Mouse (Mus musculus): Measurements from ENCODE around the gene Vat1l. TPM values are rescaled to one million over a fixed set of nuclear protein-coding genes. Genes with fewer than 3 reads are reported as not detected.

Vat1l gene
- polyA plus RNA-seq (2015; fragmentation: Nextera tagmentation; extraction: Ambion mirVana), result 0.05 and 0.12 TPM in 2 replicates

DNA sequence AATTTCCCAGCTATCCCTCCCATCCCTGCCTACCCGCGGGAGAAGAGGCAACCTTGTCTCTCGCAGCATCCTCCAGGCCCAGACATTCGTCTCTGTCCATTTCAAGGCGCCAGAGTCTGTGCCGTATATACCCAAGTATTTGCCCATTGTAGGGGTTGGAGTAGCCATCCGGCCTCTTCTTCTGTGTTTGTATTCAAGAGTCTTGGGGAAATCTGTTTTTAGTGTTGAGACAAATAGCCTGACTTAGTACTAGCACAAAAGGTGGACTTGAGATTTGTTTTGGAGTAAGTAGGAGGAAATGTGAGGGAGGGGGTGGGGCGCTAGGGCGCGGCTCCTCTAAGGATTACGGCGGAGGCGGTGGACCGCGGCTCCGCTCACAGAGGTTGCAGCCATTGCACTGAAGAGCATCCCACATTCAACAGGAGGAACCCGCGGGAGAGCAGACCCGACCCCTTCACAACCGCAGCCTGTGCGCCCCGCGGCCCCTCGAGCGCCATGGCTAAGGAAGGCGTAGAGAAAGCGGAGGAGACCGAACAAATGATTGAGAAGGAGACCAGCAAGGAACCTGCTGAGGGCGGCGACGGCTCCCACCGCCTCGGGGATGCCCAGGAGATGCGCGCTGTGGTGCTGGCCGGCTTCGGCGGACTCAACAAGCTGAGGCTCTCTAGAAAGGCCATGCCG is at the start of gene Vat1l:
Gene Vat1l, plus strand, starts transcription at position 392 of the 681 bp plus-strand sequence.
- no peak for DNase-seq (ENCODE audit: low spot score)

DNA sequence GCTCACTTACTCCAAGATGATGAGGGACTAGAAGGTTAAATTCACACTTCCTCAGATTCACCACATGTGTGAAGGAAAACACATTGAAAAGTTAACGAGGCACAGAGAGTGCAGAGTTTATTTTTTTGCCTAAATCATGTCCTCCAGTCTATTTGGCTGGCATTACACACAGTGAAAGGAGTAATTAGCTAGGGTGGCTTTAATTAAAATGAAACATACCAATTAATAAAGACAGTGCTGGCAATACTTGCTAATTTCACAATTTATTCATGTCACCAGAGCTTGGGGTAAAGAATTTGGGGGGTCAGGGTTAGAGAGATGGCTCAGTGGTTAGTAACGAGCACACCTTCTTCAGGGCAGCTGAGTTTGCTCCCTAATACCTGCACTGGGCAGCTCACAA is 46.8 kb upstream of the Vat1l start:
- DNase-seq (ENCODE audit: low spot score), result no peak

DNA sequence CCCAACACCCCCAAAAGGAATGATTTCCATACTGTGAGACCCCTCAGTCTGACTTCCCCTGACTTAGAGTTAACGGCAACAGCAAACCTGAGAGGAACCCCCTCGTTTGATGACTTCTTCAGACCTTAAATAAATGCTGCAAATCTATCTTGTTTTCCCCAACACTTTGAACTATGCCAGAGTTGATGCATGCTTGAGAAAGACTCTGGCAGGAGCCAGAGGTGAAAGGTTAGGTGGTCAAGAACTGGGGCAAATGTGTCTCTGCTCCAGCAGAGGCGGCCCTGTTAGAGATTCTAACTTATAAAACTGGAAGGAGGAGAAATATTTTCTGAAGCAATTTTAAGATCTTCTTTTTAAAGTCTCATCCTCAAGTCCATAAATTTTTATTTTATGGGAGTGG is 45.7 kb upstream of the Vat1l start:
- DNase-seq (ENCODE audit: low spot score), result no peak

DNA sequence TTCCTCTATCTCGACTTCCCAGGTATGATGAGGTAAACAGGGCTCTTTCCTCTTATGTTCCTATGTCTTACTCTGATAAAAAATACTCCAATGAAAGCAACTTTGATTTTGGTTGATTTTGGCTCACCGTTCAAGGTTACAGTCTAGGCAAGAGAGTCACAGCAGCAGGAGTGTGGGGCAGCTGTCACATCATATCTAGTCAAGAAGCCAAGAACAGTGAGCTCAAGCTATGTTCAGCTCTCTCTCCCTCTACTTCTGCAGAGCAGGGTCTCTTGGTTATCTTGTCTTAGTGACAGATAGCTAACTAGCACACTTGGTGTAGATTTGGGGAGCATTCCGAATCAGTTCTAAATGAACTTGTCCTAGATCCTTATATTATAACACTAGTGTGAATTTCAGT is 41.5 kb upstream of the Vat1l start:
- no peak for DNase-seq (ENCODE audit: low spot score)

DNA sequence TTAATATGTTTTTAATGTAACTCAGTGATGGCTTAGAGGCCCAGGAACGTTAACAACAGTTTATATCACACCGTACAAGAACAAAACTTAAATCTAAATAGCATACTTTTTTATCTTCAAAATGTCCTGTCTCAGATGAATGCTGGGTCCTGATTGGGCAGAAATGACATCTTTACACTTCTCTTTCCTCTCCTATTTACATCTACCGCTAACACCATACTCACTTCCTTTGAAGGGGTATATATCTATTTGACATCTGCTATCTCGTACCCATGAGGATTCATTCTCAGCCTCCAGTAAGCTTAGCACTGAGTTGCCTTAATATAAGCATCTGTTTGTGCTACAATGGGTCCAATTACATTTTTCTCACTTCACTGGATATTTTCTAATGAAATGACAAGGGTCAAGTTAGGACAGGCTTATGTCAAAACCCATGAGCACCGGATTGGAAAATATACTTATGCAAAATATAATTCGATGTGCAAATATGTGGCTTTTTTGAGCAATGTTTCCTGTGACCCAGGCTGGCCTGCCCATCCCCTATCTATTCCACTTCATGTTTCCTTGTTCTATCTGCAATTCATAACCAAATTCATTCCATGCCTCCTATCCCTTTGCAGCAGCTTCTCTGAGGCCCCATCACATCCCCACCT is 40.8 kb upstream of the Vat1l start:
- no peak for DNase-seq (ENCODE audit: low spot score)

DNA sequence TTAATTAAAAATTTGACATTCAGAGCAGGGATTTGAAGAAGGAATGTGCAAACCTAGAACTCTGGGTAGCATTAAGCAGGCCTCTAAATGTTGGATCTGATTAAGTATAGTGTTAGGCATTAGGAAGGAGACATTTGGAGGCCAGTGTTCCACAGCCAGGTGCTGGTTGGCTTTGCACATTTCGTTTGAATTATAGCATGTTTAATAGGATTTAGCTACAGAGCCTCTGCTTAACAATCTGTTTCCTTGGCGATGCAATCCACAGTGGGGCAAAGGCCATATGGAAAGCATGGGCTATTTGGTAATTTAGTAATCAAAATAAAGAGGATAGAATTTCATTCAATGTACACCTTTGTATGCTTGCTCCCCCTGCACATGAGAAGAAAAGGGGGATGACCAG is 39.7 kb upstream of the Vat1l start:
- DNase-seq (ENCODE audit: low spot score), result no peak

DNA sequence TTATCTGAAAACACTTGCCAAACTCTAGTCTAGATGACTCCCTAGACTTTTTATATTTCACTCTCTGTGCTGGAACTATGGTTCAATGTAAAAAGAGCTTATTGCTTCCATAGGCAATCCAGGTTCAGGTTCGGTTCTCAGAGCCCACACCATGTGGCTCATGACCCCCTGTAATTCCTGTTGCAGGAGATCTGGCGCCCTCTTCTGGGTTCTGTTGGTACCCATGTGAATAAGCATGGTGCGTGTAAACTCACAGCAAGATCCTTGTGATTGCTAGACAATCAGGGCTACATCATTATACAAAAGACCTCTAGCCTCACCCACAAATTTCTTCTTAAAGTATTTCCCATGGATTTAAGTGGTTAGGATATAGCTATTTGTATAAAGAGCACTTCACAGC is 28.7 kb upstream of the Vat1l start:
- DNase-seq (ENCODE audit: low spot score), result no peak

DNA sequence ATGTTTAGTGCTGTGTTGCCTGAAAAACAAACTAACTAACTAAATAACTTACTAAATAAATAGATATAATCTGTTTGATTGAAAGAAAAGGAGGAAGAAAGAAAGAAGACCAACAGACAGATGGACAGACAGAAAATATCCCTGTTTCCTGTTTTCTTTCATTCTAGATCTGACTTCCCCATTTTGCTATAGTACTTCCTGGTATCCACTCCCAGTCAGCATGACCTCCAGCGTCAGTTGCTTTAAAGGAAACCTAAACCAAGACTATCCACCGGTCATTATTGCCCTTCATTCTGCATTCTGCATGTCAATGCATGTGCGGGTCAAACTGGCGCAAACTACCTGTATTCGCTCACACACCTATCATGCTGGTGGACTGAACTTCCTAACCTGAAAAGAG is 12.1 kb upstream of the Vat1l start:
- no peak for DNase-seq (ENCODE audit: low spot score)

DNA sequence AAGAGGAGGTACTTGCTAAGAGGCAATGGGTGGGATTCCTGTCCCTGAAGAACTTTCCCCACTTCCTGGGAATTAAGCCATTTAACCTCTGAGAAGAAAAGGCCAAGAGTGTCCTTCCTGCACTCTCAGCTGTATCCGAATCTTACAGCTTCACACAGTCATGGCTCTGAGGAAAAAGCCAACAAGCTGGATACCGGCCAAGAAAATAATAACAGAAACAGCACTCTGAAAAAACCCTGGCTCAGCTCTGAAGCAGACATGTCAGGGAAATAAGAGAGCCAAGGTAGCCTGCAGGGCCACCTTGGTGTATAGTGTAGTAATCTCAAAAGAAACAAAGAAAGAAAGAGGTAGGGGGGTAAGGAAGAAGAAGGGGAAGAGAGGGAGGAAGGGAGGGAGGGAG is 6.4 kb upstream of the Vat1l start:
- DNase-seq (ENCODE audit: low spot score), result no peak

DNA sequence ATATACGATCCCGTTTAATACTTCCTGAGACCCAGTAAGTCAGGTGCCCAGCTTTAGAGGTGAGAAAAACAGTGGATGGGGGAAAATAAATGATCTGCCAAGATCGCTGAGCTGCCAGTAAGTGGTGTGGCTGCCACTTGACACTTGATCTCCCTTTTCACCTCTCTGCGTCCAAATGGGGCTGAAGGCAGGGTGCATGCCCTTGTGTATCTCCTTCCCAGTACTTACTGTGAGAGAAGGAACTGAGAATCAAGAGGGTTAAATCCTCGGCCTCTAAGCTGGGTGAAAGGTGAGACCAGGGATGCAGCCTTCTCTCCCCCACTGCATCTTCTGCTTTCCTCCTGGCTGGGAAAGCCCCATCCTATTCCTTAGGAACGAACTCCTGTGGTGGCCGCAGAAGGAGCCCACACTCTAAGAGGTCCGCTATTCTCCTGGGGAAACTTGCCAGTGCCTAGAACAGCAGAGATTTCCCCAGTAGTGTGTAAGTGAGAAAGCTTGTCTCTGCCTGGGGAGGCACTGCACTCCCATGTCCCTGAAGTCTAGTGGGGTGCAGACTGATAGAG is 1.1 kb downstream of the Vat1l start:
- DNase-seq (ENCODE audit: low spot score), result no peak

DNA sequence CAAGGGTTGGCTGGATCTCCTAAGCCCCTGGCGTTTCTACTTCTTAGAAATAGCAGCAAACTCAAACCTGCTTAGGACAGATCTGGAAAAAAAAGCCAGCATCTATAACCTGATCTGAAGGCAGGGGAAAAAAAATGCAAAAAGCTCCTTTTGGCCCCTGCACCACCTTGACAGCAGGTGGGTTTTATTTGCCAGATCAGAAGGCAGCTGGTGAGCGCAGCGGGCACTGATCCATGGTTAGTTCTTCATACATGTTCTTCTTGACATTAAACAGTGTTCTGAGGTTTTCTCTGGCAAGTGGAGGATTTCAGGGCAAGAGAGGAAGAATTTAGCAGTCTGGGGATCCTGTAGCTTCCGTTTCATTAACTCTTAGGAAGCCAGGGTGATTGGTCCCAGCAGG is 1.6 kb downstream of the Vat1l start:
- DNase-seq (ENCODE audit: low spot score), result no peak

DNA sequence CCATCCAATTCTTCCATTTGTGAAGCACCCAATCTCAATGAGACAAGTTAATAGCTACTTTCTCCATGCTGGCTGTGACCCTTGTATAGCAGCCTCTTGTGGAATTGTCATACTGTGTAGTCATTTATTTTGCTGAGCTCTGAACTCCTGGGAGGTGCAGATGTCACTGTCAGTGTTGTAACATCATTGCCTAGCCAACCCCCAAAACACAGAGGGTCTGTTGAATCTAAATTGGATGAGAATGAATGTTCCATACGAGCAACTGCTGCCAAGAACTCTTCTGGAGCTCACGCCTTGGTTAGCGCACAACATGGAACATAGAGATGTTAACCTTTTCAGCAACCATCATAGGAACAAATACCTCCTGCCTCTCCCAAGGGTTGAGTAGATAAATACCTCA is 15.4 kb downstream of the Vat1l start:
- DNase-seq (ENCODE audit: low spot score), result no peak

DNA sequence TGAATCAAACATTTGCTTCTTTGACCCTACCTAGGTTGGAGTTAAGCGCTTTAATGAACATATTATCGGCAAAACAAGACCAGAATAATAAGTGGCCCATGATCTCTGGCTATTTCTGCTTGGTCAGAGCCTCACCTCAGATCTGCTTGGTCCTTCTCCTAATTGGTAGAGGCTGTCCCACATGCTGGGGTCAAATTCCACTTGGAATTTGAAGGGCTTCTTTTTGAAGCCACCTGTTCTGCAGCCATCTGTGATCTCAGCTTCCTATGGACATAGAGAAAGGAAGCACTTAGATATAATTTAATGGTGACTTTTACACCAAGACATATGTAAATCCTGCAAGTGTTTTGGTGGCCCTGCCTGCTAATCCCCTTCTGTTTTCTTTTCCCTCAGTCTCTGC is 16.6 kb downstream of the Vat1l start:
- DNase-seq (ENCODE audit: low spot score), result no peak

DNA sequence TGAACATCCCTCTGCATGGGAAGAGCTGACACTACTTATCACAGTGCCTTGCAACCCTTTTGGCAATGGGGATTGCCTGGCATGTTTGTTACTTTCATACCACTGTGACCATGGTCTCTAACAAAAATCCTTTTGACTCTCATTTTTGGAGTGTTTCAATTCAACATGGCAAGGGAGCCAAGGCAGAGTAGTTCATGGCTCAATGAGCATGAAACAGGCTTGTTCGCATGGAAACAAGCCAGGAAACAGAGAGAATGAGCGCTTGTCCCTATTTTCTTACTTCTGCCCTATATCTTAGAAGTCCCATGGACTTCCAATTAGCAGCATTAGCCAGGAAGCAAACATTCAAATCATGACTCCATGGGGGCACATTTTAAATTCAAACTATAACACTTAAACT is 18.6 kb downstream of the Vat1l start:
- DNase-seq (ENCODE audit: low spot score), result no peak

DNA sequence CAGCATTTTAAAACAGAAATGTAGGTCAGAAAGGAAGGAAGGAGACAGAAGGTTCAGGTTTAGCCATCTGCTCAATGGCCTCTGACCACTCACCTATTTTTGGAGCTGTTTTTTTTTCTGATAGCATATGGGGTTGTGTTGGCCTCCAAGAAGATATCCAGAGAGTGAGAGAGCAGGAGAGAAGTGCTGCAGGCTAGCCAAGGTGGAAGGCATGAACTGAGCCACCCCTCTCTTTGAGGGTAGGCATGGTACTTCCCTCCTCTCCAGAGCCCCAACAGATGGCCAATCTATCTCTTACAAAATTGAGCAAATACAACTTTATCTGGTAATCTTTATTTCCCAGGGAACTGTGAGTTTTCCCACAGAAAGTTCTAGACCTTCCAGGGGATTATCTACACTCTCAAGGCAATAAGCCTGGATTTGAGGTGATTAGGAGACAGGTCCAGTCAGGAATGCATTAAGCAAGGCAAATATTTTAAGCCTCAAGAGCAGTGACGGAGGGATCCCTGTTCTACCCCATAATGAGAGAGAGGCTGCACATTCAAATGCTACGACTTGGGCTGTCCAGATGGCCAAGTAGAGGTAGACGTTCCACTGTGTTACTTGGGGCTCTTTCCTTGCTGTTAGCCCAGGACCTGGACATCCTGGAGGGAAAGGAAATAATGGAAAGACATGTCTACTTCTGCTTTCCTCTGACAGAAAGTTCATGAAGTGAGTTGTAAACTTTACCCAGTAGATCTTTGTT is 46.1 kb downstream of the Vat1l start:
- no peak for DNase-seq (ENCODE audit: low spot score)

DNA sequence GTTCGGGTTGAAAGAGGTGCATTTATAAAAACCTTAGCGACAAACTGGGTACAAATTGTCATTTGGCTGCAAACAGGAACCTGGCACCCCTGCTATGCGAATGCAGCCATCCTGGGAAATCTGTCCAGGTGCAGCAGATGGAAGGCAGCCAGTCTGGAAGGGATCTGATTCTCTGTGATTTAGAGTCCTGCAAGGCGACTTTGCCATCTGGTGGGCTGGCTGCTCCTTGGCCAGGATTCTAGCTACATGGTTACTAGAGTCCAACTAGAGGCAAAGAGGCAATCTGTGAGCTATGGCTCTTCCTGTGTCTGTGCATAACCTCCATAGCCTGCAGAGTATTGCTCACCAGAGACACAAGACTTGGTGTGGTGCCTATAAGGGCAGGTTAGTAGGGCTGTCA is 53.3 kb downstream of the Vat1l start:
- no peak for DNase-seq (ENCODE audit: low spot score)

DNA sequence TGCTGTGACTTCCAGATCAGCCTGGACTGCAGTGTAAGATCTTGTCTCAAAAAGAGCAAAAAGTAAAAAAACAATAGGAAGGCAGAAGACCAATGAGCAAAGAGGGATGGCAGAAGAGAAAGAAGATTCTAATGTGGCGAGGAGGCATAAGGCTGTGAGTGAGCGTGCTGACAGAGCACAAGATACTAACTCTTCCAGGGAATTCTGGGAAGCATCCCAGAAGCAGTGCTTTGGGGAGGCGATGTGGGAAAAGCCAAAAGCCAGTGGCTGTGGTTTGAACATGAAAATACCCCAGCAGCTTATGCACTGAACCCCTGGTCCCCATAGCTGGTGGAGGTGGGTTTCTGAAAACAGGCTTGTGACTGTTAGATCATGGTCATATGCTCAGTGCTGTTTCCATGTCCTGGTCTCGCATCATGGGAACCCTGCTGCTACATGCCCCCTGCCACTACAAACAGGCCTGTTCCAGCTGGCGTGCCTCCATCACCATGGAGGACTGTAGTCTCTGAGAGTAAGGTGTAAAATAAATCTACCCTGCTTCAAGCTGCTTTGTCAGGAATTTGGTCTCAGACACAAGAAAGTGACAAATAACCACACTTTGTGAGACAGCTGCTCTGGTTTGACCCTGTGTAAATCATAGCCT is 54.4 kb downstream of the Vat1l start:
- no peak for DNase-seq (ENCODE audit: low spot score)

DNA sequence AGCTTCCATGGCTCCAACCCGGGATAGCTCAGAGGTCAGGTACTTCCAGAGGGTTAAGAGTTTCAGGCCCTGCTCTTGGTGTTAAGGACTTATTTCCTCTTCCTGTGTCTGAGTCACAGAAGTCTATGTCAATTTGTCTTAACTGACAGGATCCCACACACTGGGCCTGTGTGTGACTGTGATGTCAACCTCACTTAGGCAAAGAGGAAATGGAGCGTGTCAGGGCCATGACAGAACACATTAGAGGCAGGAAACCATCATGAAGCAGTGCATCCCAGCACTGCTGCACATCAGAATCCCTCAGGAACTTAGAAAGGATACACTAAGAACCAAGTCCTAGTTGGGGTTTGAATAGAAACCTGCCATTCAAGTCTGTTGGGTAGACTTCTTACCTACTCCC is 56.9 kb downstream of the Vat1l start:
- DNase-seq (ENCODE audit: low spot score), result no peak

DNA sequence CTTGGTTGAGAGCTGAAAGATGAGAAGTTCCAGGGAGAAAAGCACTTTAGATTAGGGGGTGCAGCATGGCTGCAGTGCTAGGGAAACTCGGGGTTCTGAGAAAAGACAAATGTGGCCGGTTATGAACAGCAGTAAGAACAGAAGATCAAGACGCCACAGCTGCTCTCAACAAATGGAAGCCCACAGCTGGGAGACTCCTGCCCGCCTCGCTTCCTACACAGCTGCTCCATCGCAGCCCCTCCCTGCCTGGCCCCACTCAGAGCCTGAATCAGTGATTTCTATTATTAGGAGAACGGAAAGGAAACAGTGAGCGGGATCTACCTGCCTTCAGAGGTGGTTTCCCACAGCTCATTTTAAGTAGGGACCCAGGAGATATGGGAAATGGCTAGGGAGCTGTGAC is 69.1 kb downstream of the Vat1l start:
- no peak for DNase-seq (ENCODE audit: low spot score)

DNA sequence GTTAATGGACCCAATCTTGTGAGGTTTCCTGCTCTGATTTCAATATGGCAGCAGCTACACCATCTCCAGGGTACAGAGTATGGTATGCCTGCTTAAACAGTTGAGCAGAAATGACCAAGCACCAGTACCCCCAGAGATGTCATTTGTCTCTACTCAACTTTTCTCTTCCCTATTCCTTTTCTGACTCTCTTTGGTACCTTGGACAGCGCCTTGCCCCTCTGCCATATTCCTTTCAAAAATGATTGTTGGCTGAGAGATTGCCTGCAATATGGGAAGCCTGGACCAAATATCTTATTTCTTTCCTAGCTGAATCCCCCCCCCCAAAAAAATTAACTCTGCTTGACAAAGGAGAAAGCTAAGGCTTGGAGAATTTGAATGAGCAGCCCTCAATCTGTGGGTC is 75.7 kb downstream of the Vat1l start:
- DNase-seq (ENCODE audit: low spot score), result no peak

DNA sequence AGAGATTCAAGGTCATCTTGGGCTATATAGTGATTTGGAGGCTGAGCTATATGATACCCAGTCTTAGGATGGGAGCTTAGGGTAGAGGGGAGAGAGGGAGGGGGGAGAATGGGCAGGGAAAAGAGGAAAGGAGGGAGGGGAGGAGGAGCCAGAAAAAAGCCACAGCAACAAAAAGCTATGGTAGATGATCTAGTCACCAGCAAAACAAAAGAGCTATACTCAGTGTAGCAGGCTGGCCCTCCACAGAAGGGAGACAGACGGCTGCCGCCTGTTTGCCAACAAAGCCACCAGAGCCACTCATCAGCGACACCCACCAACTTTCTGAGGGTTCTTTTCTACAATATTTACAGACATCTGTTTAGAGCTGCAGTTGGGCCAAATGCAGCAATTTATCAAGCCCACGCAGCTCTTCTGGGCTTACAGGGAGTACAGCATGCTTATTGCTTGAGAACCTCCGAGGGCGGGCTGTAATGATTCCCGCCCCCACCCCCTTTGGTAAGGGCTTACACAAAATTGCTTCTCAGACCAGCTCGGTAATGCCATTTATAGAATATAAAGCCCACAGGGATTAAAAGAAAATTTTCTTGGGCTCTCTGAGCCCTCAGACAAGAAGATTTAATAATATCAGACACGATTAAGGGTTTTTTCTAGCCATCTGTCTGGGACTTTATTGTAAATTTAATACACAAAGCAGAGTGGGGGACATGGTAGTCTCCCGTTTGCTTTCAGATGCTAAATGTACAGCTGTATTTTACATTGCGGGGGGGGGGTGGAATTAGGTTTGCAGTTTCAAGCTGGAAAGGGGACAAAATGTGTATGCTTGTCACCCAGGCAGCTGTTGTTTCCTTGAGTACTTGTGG is 89.7 kb downstream of the Vat1l start:
- no peak for DNase-seq (ENCODE audit: low spot score)

Data from thymus, postnatal 0 days (tissue).